Mouse (Mus musculus) layer of hippocampus, adult 18-20 months (tissue): ENCODE results near the gene Atg2b. TPM values are rescaled to one million over a fixed set of nuclear protein-coding genes. Genes with fewer than 3 reads are reported as not detected.

Experiments used
- DNase-seq, 2 experiments: peaks; one replicate each; pipeline ENCODE4 v3.0.0; 2022; ENCODE audit warnings: low spot score in 2 of 2
- total RNA-seq, 2 experiments: library from RNA; stranded (reverse); gene quantifications; 2 replicates each; pipeline ENCODE4 v1.2.3; 2021

The Atg2b gene
- total RNA-seq, 2 experiments from 2014 or later: 45.4 to 46.0 TPM

- peak; percentile 17 to 41 for DNase-seq
Measured at GRCm38 (mm10) chr12:105683933-105684901, 794 bp downstream of the Atg2b start, which contains the start of gene Gskip. Gskip (plus strand) TSS chr12:105684829.

- no peak for DNase-seq
Measured at GRCm38 (mm10) chr12:105678762-105679161, 6.2 kb downstream of the Atg2b start.

GRCm38 (mm10) chr12:105678211-105678610 is 6.8 kb downstream of the Atg2b start:
- no peak for DNase-seq

- no peak for DNase-seq
Measured at GRCm38 (mm10) chr12:105676274-105676673, 8.7 kb downstream of the Atg2b start.

GRCm38 (mm10) chr12:105655850-105656249 is 29.2 kb downstream of the Atg2b start:
- DNase-seq: no peak

GRCm38 (mm10) chr12:105642770-105643321 is 42.2 kb downstream of the Atg2b start:
- no peak for DNase-seq

GRCm38 (mm10) chr12:105637554-105637953 is 47.5 kb downstream of the Atg2b start:
- DNase-seq: no peak

- DNase-seq: no peak
Measured at GRCm38 (mm10) chr12:105636551-105636950, 48.5 kb downstream of the Atg2b start.

- no peak for DNase-seq
Measured at GRCm38 (mm10) chr12:105634374-105635067, 50.5 kb downstream of the Atg2b start.

GRCm38 (mm10) chr12:105625798-105626197 is 59.2 kb downstream of the Atg2b start:
- DNase-seq: peak; percentile 21 to 59

- no peak for DNase-seq
Measured at GRCm38 (mm10) chr12:105622981-105623539, 62.0 kb downstream of the Atg2b start.

GRCm38 (mm10) chr12:105622048-105622447 is 63.0 kb downstream of the Atg2b start:
- DNase-seq: no peak

- no peak for DNase-seq
Measured at GRCm38 (mm10) chr12:105613559-105613958, 71.5 kb downstream of the Atg2b start.

GRCm38 (mm10) chr12:105611748-105612147 is 73.3 kb downstream of the Atg2b start:
- DNase-seq: peak; percentile 52 to 68

GRCm38 (mm10) chr12:105611045-105611444 is 74.0 kb downstream of the Atg2b start:
- no peak for DNase-seq

- no peak for DNase-seq
Measured at GRCm38 (mm10) chr12:105606881-105607280, 78.1 kb downstream of the Atg2b start.

- DNase-seq: no peak
Measured at GRCm38 (mm10) chr12:105605212-105605611, 79.8 kb downstream of the Atg2b start.

- no peak for DNase-seq
Measured at GRCm38 (mm10) chr12:105603904-105604303, 81.1 kb downstream of the Atg2b start.

GRCm38 (mm10) chr12:105602581-105603210 is 82.3 kb downstream of the Atg2b start, which contains the start of gene Bdkrb1:
Bdkrb1 (plus strand) TSS chr12:105603085.
- DNase-seq: no peak

- DNase-seq: no peak
Measured at GRCm38 (mm10) chr12:105601586-105601985, 83.4 kb downstream of the Atg2b start.

- DNase-seq: no peak
Measured at GRCm38 (mm10) chr12:105599098-105599497, 85.9 kb downstream of the Atg2b start.
